Mouse (Mus musculus) ES-Bruce4 (cell line): ENCODE measurements around the gene Hist1h2aa.

Experiments used
- CTCF ChIP-seq: IDR thresholded peaks from one replicate; pipeline ENCODE4 v1.8.1; 2011; ENCODE audit warnings: low read depth, low read length
- POLR2A ChIP-seq: IDR thresholded peaks from one replicate; pipeline ENCODE4 v1.8.1; 2011; ENCODE audit warnings: low read length; ENCODE audit not compliant: insufficient read depth

DNA sequence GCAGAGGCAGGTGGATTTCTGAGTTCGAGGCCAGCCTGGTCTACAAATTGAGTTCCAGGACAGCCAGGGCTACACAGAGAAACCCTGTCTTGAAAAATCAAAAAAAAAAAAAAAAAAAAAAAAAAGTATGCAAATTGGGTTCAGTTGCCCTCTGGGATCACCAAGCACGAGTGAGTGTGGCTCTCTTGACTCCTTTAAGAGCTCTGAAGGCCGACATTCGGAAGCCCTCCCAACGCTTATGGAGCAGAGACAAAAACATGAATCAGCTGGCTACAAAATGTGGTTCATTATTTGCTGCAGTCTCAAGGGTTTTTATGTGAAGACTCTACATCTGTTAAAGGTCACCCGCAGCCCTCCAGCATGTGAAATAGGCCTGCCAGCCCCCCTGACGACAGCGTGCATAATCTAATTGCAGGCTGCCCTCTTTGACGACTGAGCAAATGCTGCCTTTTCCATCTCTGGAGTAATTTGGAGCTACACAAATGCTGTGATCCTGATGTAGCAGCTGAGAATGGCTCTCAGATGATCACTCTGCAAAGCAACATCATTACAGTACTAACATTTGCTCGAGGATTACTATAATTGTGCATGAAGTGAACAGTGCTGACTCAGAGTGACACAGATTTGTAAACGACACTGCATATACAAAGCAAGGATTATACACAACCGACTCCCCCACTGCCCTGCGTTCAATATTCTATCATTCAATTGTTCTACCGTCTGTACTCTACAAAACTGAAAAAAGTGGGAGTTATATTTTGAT is 15.4 kb downstream of the Hist1h2aa start:
- no peak for TF ChIP-seq CTCF
- TF ChIP-seq POLR2A, result no peak
